Mouse (Mus musculus) lung, postnatal 4 days (tissue): ENCODE data around the gene Chga.
A peak's percentile ranks its signal among the peaks of the same experiment; 100 is the strongest.

Source experiments
- DNase-seq, 2 experiments: peaks; one replicate each; pipeline ENCODE4 v3.0.0; 2021

Chga gene

DNA sequence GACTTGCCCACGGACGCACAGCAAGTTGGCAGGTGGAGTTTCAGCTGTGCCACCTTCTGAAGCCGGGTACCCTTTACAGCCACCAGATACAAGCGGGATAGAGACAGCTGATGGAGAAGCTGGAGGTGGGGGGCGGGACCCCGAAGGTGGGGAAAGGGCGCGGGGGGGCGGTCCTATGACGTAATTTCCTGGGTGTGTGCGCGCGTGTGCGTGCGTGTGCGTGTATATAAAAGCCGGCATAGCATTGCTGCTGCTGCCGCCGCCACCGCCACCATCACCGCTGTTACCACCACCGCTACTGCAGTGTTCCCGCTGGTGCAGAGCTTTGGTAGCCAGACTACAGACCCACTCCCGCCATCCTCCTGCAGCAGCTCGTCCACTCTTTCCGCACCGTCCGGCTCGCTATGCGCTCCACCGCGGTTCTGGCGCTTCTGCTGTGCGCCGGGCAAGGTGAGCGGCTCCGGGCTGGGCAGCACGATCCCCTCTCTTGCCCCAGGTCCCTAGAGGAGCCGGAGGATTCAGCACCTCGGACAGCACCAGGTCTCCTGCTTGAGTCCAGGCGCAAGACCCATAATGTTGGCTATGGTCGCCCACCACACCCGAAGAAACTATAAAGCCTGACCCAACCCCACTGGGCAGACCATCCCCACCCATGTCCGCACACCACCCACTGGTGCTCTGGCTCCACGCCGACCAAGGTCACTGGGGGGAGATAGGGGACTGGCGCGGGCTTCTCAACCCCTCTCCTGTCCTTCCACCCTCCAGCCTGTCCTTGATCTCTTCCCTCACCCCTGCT lies at the start of gene Chga:
Gene Chga (plus strand): TSS at position 249 of the 796 bp plus-strand sequence.
- DNase-seq: peak; percentile 74 to 77

DNA sequence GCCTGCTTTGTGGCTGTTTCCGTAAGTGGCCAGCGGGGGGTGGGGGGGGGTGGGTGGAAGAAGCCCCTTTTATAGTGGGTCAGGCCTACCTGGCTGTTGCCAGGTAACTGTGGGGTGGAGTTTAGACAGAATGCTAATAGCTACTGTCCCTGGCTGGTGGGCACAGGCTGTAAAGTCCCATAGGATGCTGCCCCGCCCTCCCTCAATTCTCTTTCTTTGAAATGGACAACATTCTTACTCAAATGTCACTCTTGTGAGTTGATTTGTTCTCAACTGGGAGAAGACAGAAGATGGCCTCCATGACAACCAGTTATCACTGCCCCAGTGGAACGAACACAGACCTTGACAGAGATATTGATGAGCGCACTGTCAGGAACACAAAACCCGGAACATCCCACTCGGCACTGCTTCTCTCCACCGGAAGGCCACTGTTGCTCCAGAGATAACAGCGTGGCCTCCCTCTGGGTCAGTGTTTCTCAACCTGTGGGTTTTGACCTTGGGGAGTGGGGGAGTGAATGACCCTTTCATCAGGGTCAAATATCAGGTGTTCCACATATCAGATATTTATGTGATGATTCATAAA lies 49.5 kb upstream of the Chga start:
- no peak for DNase-seq

DNA sequence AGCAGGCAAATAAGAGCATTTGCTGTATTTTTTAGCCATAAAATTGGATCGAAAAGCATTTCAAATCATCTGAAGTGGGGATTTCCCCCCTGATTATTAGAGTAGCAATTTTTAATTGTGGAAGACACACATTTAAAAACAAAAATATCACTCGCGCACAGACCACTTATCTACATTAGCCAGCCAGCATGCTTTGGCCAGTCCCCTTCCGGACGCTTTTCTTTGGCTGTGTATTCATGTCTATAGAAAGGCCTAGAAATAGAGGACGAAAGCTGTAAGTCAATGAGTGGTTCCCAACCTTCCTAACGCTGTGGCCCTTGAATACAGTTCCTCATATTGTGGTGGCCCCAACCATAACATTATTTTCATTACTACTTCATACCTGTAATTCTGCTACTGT lies 48.8 kb upstream of the Chga start:
- no peak for DNase-seq

DNA sequence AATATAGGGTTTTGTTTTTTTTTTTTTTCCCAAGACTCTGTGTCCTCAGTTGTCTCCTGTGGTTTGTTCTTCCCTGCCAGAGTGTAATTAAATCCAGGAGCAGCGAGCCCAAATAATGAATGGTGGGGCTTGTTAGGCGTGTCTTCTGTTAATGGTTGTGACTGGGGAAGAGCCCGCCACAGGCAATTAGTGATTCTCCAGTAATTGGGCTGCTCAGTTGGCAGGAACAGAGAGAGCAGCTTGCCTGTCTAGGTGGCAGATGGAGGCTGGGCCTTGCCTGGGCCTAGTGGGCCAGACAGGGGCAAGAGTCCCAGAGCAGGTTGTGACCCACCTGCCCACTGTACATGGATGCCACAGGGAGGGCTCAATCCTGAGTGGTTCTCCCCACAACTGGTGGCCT lies 43.4 kb upstream of the Chga start:
- DNase-seq: no peak

DNA sequence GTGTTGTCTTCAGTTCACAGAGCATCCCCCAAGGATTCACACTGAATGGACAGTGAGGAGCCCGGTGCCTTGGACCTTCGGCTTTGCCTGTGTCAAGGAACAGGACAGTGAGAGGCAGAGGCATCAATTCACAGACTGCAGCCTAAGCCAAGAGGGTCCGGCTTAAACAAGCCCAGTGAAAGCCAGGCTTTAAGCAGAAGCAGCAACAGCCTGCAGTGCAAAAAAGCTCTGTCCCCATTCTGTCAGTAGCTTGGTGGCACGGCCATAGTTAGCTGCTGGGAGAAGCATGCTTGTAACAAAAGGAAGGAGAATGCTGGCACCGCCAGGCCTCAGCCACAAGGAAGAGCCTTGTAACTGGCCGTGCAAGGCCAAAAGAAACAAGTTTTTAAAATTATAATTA lies 40.6 kb upstream of the Chga start:
- DNase-seq: no peak

DNA sequence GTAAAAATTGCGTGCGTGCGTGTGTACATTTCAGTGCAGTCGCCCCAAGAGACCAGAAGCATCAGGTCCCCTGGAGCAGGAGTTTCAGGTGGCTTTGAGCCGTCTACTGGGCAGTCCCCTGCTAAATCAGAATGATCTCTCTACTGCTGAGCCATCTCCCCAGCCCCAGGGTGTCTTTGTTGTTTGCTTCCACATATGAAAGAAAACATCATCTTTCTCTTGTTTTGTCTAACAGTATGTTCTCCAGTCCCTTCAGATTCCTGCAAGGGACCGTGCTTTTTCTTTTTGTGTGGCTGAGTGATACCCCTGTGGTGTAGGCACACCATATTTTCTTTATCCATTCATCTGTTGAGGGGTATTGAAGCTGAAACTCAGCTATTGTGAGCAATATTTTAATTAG lies 40.0 kb upstream of the Chga start:
- DNase-seq: no peak

DNA sequence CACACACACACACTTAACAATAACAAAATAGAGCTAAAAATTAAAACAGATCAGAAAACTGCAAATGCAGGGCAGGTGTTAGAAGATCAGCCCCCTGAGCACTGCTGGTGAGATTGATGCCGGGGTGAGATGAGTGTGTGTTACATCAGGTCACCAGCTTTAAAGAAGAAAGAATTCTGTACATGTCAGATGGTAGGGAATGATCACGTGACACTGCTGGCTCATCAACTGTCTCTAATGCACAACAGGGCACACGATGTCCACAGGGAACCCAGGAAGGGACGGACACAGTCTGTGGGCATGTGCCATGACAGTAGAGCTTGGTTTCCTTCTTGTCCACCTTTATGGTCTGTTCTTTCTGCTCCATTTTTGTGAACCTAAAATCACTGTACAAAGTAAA lies 38.6 kb upstream of the Chga start:
- no peak for DNase-seq

DNA sequence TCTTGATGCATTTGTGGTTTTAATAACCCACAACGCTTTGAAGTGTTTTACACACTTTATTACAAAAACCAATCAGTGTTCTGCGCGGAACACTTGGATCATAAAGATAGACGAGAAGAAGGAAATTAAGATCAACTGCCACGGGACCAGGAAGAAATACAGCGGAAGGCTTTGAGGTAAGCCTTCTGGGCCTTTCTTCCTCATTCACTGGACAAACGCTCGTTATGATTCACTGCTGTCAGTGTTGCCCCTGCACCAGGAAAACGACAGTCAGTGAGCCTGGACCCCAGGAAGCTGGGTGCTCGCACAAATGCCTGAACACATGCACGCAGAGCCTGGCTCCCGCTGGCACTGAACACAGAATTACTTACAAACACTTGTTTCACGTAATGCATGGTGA lies 37.1 kb upstream of the Chga start:
- no peak for DNase-seq

DNA sequence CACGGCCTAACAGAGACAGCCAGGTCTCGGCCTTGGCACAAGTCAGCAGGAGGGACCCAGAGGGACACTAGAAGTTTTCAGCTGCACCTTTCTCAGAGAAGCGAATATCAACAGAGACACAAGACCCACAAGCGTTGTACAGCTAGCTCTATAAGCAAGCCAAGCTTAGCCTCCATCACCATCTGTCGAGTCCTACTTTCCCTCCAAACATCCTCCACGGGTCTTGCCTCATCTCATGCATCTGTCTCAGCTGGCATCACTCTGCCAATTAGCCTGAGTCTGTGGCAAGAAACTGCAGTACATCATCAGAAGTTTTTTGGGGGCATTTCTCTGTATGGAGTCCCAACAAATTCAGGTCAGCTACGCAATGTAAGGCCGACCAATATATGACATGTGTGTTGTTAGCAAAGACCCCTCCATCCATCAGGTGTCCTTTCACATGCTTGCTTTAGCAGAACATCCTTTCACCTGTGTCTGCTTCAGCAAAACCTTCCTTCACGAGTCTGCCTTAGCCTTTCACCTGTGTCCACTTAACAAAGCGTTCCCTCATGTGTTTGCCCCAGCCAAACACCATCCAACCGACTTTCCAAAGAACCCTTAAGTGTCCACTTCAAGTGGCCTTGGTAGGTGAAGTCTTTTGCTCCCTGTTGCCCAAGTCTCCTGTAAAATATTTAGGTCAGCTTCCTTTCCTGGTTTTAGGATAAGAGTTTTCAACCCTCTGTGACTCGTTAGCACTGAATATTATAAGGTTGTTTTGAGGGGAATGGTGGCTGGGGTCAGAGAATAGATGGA lies 34.6 kb upstream of the Chga start:
- peak; percentile 22 to 37 for DNase-seq

DNA sequence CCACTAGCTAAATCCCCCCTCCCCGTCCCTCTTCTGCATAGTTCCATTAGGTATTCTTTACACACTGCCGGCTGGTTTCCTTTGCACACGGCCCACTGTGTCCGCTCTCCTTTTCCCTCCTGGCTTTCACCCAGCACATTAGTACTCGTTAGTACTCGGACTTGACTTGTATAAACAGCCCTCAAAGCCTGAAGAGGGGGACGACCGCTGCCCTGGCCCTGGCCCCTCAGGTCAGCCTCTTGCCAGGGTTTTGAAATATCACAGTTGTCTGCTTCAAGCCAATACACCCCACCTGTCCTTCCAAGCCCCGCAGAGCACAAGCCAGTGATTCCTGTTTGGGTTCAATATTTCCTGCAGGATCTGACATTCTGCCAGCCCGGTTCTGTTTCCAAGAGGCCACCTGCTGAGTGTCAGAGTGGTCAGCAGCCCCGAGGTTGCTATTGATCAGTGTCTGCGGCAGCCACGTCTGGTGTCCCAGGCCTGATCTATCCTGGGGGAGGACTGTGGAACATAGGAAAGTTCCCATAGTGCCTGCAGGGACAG lies 32.9 kb upstream of the Chga start:
- DNase-seq: peak; percentile 52 to 80

DNA sequence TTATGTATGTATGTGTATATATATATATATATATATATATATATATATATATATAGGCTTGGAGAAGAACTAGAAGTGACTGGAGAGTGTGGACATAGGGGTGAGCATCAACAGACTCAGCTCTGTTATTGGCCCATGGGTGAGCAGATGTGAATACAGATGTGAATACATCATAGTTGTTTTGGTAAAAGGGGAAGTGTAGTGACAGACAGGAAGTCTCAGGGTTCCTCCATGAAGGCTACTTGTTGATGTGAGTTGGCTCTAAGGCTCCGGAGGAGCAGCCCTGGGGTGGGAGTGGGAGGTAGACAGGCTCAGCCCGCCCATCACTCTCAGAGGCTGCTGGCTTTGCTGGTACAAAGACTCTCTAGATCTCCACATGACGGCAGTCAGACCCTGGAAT lies 30.6 kb upstream of the Chga start:
- no peak for DNase-seq

DNA sequence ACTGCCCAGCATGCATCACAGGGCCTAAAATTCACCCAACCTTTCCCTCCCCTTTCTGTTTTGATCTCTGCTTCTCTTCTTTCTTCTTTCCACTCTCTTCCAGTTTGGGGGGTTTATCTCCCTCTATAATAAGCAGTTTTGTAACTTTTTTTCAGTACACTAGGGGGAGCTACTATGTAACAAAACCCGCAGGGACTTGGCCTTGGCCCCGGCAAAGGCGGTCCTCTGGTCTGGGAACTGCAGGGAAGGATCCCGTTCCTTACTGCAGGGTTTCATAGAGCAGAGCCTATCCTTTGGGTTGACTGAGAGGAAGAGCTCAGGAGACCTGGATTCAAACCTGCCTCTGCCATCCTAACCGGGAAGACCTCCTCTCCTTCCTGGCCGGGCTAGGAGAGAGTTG lies 30.0 kb upstream of the Chga start:
- DNase-seq: peak; percentile 31 to 41

DNA sequence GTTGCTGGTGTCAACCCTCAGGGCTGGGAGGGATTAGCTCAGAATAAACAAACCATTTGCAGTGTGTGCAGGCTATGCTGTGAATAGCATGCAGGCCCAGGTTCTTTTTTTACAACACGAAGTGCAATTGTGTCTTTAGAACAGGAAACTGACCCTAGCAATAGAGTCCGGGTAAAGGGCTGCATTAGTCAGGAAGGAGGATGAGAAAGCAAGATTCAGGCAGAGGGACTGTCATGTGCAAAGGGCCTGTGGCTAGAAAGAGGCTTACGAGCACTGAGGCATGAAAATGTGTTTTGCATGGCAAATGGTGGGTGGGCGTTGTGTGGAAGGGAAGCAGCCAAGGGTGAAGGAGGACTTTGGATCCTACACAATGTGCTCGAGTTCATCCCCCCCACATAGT lies 26.8 kb upstream of the Chga start:
- no peak for DNase-seq

DNA sequence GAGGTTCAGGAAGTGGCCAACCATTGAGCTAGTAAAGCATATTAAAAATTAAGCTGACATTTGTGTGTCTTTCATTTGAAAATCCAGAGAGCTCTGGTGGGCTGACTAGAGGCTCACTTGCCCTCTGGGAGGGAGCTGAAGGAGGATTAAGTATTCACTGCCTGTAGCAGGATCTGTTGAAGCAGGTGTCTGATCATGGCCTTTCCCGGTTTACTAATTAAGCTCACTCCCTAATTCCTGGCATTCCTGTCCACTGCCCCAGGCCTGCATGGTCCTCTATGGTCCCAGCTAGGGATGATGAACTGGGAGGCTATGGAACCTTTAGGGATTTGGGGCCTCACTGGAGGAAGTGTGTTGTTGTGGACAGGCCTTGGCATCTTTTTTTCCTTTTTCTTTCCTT lies 19.0 kb upstream of the Chga start:
- DNase-seq: no peak

DNA sequence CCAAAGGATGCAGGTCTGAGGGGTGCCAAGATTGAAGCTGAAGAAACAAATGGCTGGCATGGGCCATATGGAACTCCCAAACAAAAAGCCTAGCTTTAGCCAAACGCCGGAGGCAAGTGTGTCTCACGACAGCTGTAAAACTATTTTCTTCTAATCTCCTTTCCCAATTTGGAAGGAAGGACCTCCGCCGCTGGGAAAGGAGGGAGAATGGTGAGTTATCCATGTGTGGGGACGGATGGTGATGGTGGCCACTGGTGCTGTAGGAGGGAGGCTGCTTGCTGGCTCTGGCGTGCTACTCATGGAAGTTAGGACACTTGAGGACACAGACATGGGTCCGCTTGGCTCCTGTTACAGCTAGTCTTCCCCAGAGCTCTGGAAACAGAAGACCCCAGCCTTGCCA lies 14.5 kb upstream of the Chga start:
- DNase-seq: no peak

DNA sequence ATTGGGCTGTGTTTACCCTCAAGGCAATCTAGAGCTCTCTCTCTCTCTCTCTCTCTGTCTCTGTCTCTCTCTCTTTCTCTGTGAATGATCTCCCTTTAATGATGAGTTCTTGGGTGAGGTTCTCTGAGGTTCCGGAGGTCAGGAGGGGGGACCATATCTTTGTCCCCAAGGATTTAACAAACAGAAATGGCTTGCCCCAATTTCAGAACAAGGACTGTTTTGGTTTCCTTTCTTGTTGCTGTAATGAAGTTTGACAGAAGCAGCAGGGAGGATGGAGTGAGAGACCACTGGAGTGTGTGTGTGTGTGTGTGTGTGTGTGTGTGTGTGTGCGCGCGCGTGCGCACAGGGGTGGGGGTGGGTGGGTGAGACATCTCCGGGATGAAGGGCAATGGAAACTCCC lies 13.6 kb upstream of the Chga start:
- no peak for DNase-seq

DNA sequence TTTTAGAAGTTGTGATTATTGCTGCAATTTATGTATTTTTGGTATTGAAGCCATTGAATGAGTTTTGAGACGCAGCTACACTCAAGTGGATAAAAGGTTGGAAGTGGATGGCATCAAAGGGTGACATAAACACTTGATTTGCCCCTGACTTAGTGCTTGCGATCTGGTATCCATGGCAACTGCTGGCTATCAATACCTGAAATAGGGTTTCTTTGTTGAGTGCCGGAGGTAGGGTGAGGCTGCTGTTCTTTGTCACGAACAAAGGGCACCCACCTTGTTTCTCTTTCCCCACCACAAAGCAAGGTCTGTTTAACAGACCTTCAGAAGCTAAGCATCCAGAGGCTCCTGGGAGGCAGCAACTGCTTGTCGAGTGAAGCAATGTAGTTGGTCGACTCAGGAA lies 9.6 kb upstream of the Chga start:
- DNase-seq: no peak

DNA sequence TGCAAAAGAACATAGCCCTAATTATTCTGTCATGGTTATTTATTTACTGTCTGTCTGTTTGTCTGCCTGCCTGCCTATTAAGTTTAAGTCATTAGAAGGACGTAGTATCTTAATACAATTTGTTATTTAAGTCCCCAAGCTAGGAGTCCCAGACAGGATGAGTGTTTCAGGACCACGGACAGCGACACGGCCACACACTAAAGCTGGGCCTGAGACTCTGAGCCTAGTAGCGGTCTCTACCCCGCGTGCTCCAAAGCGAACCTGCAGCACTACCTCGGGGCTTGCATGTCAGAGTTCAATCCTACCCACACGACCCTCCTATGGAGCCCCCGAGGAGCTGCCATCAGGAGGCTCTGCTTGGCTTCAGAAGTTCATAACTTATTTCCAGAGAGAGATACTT lies 4.2 kb upstream of the Chga start:
- DNase-seq: peak; percentile 65 to 80

DNA sequence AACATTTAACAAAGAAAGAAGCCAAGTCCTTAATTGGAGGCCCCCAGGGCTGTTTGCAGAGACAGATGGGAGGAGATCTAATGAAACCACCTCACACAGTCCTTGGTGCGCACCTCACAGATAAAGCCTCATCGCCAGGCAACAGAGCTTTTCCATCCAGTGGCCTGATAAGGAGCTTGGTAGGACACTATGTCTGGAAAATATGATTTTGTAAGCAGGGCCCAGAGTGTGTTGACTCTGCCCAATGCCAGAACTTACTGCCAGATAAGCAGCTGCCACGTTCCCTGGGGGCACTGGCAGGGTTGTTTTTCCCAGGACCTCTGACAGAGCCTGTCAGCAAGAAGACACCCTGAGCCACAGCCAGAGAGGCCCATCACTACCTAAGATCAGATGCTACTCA lies 3.6 kb upstream of the Chga start:
- DNase-seq: no peak

DNA sequence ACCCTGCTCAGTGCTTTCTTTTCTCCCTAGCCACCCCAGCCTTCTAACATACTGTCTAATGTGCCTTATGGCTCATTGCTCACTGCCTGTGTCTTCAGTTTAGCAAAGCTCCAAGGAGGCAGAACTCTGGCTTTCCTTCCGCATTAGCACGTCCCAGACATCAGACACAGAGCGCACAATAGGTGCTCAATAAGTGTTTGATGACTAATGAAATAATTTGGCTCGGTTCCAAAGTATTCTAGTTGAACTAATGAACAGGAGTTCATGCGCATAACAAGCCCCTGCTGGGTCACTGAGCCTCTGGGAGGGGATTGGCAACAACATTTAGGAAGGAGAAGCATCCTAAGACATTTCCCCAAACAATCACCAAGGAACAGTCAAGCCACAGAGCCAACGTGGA lies 2.8 kb upstream of the Chga start:
- no peak for DNase-seq

DNA sequence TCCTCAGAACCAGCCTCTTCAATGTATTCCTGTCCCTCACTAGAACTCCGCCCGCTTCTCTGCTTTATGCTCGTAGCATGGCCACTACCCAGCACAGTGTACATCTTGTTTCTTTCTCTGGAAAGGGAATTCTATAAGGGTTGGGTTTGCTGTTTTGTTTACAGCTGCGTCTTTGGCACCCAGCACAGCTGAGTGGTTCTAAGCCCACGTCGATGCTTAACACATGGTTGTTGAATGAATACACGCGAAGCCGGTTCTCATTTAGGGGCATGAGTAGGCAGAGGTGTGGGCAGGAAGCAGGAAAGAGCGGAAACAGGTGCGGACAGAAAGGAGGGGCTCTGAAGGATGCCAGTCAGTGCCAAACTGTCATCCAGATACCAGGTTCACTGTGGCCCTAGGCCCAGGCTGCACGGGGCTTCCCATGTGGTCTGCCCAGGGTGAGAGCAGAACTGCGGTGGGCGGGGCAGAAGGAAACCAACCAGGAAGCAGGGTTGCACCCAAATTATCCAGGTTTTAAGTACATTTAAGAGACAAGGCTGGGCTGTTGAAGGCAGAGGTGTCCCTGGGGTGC lies 979 bp upstream of the Chga start:
- DNase-seq: no peak

DNA sequence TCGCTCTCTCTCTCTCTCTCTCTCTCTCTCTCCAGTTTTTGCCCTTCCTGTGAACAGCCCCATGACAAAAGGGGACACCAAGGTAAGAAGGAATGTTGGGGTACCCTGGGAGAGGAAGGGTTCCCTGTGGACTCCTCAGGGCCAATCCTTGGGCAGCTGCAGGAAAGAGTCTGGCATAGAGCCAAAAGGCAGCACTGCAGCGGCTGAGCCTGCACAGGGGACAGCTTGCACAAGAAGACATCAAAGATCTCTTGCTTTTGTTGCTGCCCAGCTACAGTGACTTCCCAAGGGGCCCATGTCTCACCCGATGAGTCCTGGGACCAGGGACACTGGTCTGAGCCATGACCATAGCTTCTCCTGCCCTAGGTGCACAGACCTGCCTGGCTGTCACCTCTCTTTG lies 1.1 kb downstream of the Chga start:
- DNase-seq: no peak

DNA sequence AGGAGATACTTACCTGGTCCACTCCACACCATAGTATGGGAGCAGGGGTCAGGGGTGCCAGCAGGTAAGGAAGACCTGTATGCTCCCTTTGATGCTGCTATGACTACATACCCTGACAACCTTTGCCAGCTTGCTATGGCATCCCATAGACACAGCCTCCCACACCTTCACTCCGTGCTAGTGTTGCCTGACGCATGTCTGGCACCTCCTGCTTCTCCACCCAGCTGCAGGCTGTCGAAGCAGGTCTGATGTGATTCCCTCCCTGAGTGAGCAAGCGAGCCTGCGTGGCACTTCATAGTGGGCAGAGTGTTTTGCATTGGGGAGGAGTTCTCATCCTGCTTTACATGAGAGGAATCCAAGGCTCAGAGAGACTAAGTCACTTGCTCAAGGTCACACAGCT lies 2.6 kb downstream of the Chga start:
- no peak for DNase-seq

DNA sequence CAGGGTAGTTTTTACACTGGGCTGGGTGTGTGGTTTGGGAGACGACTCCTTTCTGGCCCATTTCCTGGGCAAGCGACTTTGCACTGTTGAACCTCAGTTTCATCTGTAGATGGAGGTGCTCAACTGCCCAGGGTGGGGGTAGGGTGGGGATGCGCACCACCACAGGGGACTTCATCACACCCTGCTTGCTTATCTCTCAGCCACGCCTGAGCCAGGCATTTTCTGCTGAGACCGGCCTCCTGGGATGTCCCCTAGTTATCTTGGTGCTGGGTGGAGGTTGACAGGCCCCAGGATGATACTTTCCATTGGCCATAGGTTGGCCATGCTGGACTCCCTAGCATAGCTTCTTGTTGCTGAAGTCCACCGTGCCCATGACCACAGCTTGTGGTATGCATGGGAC lies 10.3 kb downstream of the Chga start:
- no peak for DNase-seq
